Mouse (Mus musculus): ENCODE results near the gene Ndufc2. TPM values are rescaled to one million over a fixed set of nuclear protein-coding genes. Genes with fewer than 3 reads are reported as not detected.

The Ndufc2 gene
- polyA plus RNA-seq, 1 experiment from 2014 or later = 376 TPM

GRCm38 (mm10) chr7:97358347-97358746 lies 41.5 kb upstream of the Ndufc2 start:
- Histone ChIP-seq H3K4me3 (ENCODE audit: low read depth, low read length) (no peak overlapping the region), H3K27ac (ENCODE audit: low read length) (no peak overlapping the region), H3K9me3 (ENCODE audit: control insufficient read depth, low read depth, low read length) (no peaks in the 10 kb centered on the region), H3K9ac (replicated peaks; ENCODE audit: low read depth, low read length) (no peak overlapping the region), H3K27me3 (ENCODE audit: control insufficient read depth, insufficient read depth, low read length) (no peaks in the 10 kb centered on the region), H3K4me2 (replicated peaks; ENCODE audit: low read depth, low read length) (no peak overlapping the region), H3K4me1 (ENCODE audit: control insufficient read depth, insufficient read depth, low read length) (0 out of 2 replicates have a peak, but pooled peaks cover 6% of the 10 kb centered on the region), H3K36me3 (ENCODE audit: control insufficient read depth, insufficient read depth, low read length) (no peaks in the 10 kb centered on the region)
- no peak for ATAC-seq (ENCODE audit: insufficient number of reproducible peaks, insufficient read depth, low FRiP score, low read depth)
- WGBS = 85% methylated on average over 4 of the region's 4 CpGs

GRCm38 (mm10) chr7:97360166-97360565 lies 39.6 kb upstream of the Ndufc2 start:
- H3K27me3 ChIP-seq (ENCODE audit: control insufficient read depth, insufficient read depth, low read length) = no peaks in the 10 kb centered on the region
- no peak overlapping the region for H3K4me2 ChIP-seq (replicated peaks; ENCODE audit: low read depth, low read length)
- no peak overlapping the region for H3K4me3 ChIP-seq (ENCODE audit: low read depth, low read length)
- no peak for ATAC-seq (ENCODE audit: insufficient number of reproducible peaks, insufficient read depth, low FRiP score, low read depth)
- H3K9ac ChIP-seq (replicated peaks; ENCODE audit: low read depth, low read length) = no peak overlapping the region
- no peaks in the 10 kb centered on the region for H3K9me3 ChIP-seq (ENCODE audit: control insufficient read depth, low read depth, low read length)
- H3K4me1 ChIP-seq (ENCODE audit: control insufficient read depth, insufficient read depth, low read length) = 0 out of 2 replicates have a peak, but pooled peaks cover 6% of the 10 kb centered on the region
- H3K27ac ChIP-seq (ENCODE audit: low read length) = no peak overlapping the region
- no peaks in the 10 kb centered on the region for H3K36me3 ChIP-seq (ENCODE audit: control insufficient read depth, insufficient read depth, low read length)
- WGBS = 79% methylated on average over 5 of the region's 5 CpGs

DNA sequence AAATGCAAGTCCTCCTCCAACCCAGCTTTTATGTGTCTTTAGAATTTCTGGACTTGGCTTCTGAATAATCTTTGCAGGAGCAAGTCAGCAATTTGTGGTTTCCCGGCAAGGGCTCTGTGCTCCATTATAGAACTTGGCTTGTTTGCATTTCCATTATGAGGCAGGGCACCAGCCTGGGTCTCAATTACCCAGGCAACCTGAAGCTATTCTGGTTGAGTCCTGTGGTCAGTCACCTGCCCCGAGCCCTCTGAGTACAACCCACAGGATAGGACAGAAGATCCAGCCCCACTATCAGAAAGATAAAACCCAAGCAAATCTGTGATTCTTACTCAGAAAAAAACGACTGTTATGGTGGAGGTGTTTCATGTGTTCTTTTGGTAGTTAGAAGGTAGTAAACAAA lies 38.8 kb upstream of the Ndufc2 start:
- WGBS = 57% methylated on average over 3 of the region's 3 CpGs
- Histone ChIP-seq H3K36me3 (ENCODE audit: control insufficient read depth, insufficient read depth, low read length) (no peaks in the 10 kb centered on the region), H3K4me3 (ENCODE audit: low read depth, low read length) (no peak overlapping the region), H3K27me3 (ENCODE audit: control insufficient read depth, insufficient read depth, low read length) (no peaks in the 10 kb centered on the region), H3K9ac (replicated peaks; ENCODE audit: low read depth, low read length) (no peak overlapping the region), H3K4me1 (ENCODE audit: control insufficient read depth, insufficient read depth, low read length) (0 out of 2 replicates have a peak, but pooled peaks cover 3% of the 10 kb centered on the region), H3K27ac (ENCODE audit: low read length) (no peak overlapping the region), H3K9me3 (ENCODE audit: control insufficient read depth, low read depth, low read length) (no peaks in the 10 kb centered on the region), H3K4me2 (replicated peaks; ENCODE audit: low read depth, low read length) (no peak overlapping the region)
- ATAC-seq (ENCODE audit: insufficient number of reproducible peaks, insufficient read depth, low FRiP score, low read depth) = no peak

- 0 out of 2 replicates have a peak, but pooled peaks cover under 1% of the 10 kb centered on the region for H3K4me1 ChIP-seq (ENCODE audit: control insufficient read depth, insufficient read depth, low read length)
- 29% methylated on average over 4 of the region's 4 CpGs for WGBS
- H3K4me2 ChIP-seq (replicated peaks; ENCODE audit: low read depth, low read length) = no peak overlapping the region
- H3K36me3 ChIP-seq (ENCODE audit: control insufficient read depth, insufficient read depth, low read length) = no peaks in the 10 kb centered on the region
- H3K27ac ChIP-seq (ENCODE audit: low read length) = no peak overlapping the region
- no peak overlapping the region for H3K9ac ChIP-seq (replicated peaks; ENCODE audit: low read depth, low read length)
- H3K27me3 ChIP-seq (ENCODE audit: control insufficient read depth, insufficient read depth, low read length) = no peaks in the 10 kb centered on the region
- no peak overlapping the region for H3K4me3 ChIP-seq (ENCODE audit: low read depth, low read length)
- H3K9me3 ChIP-seq (ENCODE audit: control insufficient read depth, low read depth, low read length) = no peaks in the 10 kb centered on the region
- no peak for ATAC-seq (ENCODE audit: insufficient number of reproducible peaks, insufficient read depth, low FRiP score, low read depth)
These were observed 38.3 kb upstream of the Ndufc2 start for GRCm38 (mm10) chr7:97361467-97361866.

DNA sequence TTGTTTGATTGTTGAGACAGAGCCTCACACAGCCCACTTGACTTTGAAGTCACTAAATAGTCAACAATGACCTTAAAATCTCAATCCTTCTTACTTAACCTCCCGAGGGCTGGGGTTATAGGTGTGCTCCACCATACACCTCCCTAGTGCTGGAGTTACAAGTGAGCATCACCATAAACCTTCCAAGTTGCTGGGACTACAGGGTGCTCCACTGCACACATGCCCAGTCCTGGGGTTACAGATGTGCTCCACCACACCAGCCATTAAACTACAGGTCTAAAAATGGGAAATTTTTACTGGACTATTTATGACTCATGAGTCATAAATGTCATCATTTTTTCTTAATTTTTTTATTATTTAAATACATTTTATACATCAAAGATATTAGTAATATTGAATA lies 33.9 kb upstream of the Ndufc2 start:
- Histone ChIP-seq H3K9me3 (ENCODE audit: control insufficient read depth, low read depth, low read length) (no peaks in the 10 kb centered on the region), H3K4me1 (ENCODE audit: control insufficient read depth, insufficient read depth, low read length) (peaks cover 2% of the 10 kb centered on the region; the same call in 1 of the 2 replicates), H3K36me3 (ENCODE audit: control insufficient read depth, insufficient read depth, low read length) (no peaks in the 10 kb centered on the region), H3K27me3 (ENCODE audit: control insufficient read depth, insufficient read depth, low read length) (no peaks in the 10 kb centered on the region), H3K4me3 (ENCODE audit: low read depth, low read length) (no peak overlapping the region), H3K4me2 (replicated peaks; ENCODE audit: low read depth, low read length) (no peak overlapping the region), H3K9ac (replicated peaks; ENCODE audit: low read depth, low read length) (no peak overlapping the region), H3K27ac (ENCODE audit: low read length) (no peak overlapping the region)
- WGBS = 81% methylated on average over 1 of the region's 1 CpGs
- ATAC-seq (ENCODE audit: insufficient number of reproducible peaks, insufficient read depth, low FRiP score, low read depth) = no peak

GRCm38 (mm10) chr7:97375101-97375500 lies 24.7 kb upstream of the Ndufc2 start:
- Histone ChIP-seq H3K9me3 (ENCODE audit: control insufficient read depth, low read depth, low read length) (no peaks in the 10 kb centered on the region), H3K4me1 (ENCODE audit: control insufficient read depth, insufficient read depth, low read length) (peaks cover 7% of the 10 kb centered on the region; the same call in 1 of the 2 replicates), H3K4me3 (ENCODE audit: low read depth, low read length) (no peak overlapping the region), H3K4me2 (replicated peaks; ENCODE audit: low read depth, low read length) (no peak overlapping the region), H3K27ac (ENCODE audit: low read length) (no peak overlapping the region), H3K27me3 (ENCODE audit: control insufficient read depth, insufficient read depth, low read length) (no peaks in the 10 kb centered on the region), H3K9ac (replicated peaks; ENCODE audit: low read depth, low read length) (no peak overlapping the region), H3K36me3 (ENCODE audit: control insufficient read depth, insufficient read depth, low read length) (peaks cover 41% of the 10 kb centered on the region)
- 92% methylated on average over 9 of the region's 9 CpGs for WGBS
- ATAC-seq (ENCODE audit: insufficient number of reproducible peaks, insufficient read depth, low FRiP score, low read depth) = no peak

- Histone ChIP-seq H3K36me3 (ENCODE audit: control insufficient read depth, insufficient read depth, low read length) (peaks cover 44% of the 10 kb centered on the region), H3K4me1 (ENCODE audit: control insufficient read depth, insufficient read depth, low read length) (peaks cover 5% of the 10 kb centered on the region; the same call in 1 of the 2 replicates), H3K9me3 (ENCODE audit: control insufficient read depth, low read depth, low read length) (no peaks in the 10 kb centered on the region), H3K9ac (replicated peaks; ENCODE audit: low read depth, low read length) (no peak overlapping the region), H3K27me3 (ENCODE audit: control insufficient read depth, insufficient read depth, low read length) (no peaks in the 10 kb centered on the region), H3K27ac (ENCODE audit: low read length) (no peak overlapping the region), H3K4me2 (replicated peaks; ENCODE audit: low read depth, low read length) (no peak overlapping the region), H3K4me3 (ENCODE audit: low read depth, low read length) (no peak overlapping the region)
- ATAC-seq (ENCODE audit: insufficient number of reproducible peaks, insufficient read depth, low FRiP score, low read depth) = no peak
- WGBS = 94% methylated on average over 2 of the region's 2 CpGs
These were observed 23.9 kb upstream of the Ndufc2 start for GRCm38 (mm10) chr7:97375906-97376305.

DNA sequence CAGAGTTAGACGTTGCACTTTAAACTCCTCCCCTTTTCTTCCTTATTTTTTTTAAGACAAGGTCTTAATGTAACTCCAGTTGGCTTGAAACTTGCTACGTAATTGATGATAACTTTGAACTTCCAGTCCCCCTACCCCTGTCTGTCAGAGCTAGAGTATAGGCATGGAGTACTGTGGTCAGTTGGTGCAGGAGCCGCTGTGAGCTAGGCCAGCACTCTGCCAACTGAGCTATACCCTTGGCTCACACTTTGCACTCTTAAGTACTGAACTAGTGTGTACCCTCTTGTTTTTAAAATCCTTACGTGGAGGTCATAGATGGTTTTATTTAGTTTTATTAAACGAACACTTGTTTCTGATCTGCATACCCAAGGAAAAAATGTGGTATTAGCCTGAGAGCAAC lies 20.5 kb upstream of the Ndufc2 start:
- H3K4me1 ChIP-seq (ENCODE audit: control insufficient read depth, insufficient read depth, low read length) = no peaks in the 10 kb centered on the region
- no peak overlapping the region for H3K27ac ChIP-seq (ENCODE audit: low read length)
- WGBS = 90% methylated on average over 5 of the region's 5 CpGs
- no peak overlapping the region for H3K9ac ChIP-seq (replicated peaks; ENCODE audit: low read depth, low read length)
- H3K36me3 ChIP-seq (ENCODE audit: control insufficient read depth, insufficient read depth, low read length) = peaks cover 63% of the 10 kb centered on the region
- no peaks in the 10 kb centered on the region for H3K27me3 ChIP-seq (ENCODE audit: control insufficient read depth, insufficient read depth, low read length)
- no peak for ATAC-seq (ENCODE audit: insufficient number of reproducible peaks, insufficient read depth, low FRiP score, low read depth)
- H3K4me2 ChIP-seq (replicated peaks; ENCODE audit: low read depth, low read length) = no peak overlapping the region
- no peaks in the 10 kb centered on the region for H3K9me3 ChIP-seq (ENCODE audit: control insufficient read depth, low read depth, low read length)
- H3K4me3 ChIP-seq (ENCODE audit: low read depth, low read length) = no peak overlapping the region

- Histone ChIP-seq H3K9ac (replicated peaks; ENCODE audit: low read depth, low read length) (no peak overlapping the region), H3K36me3 (ENCODE audit: control insufficient read depth, insufficient read depth, low read length) (peaks cover 63% of the 10 kb centered on the region), H3K27me3 (ENCODE audit: control insufficient read depth, insufficient read depth, low read length) (no peaks in the 10 kb centered on the region), H3K27ac (ENCODE audit: low read length) (no peak overlapping the region), H3K4me3 (ENCODE audit: low read depth, low read length) (no peak overlapping the region), H3K4me1 (ENCODE audit: control insufficient read depth, insufficient read depth, low read length) (no peaks in the 10 kb centered on the region), H3K9me3 (ENCODE audit: control insufficient read depth, low read depth, low read length) (no peaks in the 10 kb centered on the region), H3K4me2 (replicated peaks; ENCODE audit: low read depth, low read length) (no peak overlapping the region)
- 93% methylated on average over 5 of the region's 5 CpGs for WGBS
- no peak for ATAC-seq (ENCODE audit: insufficient number of reproducible peaks, insufficient read depth, low FRiP score, low read depth)
These were observed 19.2 kb upstream of the Ndufc2 start for GRCm38 (mm10) chr7:97380500-97381123.
